Mouse (Mus musculus): ENCODE results near the gene Ino80d.

The Ino80d gene

DNA sequence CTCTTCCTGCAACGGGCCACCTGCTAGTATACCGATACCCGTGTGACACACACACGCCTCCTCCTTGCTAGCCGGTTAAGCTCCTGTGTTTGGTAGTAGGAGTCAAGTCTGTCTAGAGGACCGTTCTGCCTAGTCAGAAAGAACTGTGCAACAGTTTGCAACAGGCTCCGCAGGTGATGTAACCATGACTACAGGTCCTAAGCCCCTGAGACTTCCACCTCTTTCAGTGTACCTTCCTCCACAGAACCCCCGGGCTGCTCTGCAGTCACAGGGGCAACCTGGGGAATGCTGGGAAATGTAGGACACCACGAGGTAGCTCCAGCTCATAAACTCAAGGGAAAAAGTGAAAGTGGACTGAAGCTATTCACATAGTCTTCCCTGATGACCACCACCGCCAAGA is 123.4 kb downstream of the Ino80d start:
- no peak for DNase-seq (ENCODE audit: low spot score in 2 of 2)

DNA sequence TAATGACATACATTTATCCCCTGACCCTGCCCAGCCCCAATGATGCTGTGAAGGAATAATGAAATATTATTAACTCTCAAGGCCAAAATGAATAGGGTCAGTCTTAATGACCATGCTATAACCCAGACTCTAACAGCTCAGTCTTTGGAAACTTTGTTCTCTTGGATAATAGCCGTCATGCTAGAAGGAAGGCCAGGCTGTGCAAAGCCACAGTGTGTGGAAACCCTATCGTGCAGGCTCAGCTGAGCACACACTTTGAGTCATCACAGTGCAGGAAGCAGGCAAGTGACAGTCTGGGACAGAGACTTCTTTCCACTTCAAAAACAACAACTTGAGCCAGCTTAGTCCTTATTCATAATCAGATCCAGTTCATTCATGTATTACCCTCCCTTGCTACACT is 126.9 kb downstream of the Ino80d start:
- DNase-seq (ENCODE audit: low spot score in 2 of 2), result no peak

DNA sequence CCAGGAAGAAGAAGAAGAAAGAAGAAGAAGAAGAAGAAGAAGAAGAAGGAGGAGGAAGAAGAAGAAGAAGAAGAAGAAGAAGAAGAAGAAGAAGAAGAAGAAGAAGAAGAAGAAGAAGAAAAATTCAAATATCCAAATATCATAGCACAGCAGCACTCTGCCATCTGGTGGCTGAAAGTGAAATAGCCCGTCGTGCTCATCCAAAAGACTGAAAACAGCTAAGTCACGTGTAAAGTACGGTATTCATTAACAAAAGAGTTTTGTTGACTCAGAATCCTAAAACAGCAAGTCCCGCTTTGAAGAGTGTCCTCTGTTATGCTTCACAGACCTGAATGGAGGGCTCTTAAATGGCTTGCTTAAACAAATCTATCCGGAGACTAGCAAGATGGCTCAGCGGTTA is 128.2 kb downstream of the Ino80d start:
- DNase-seq (ENCODE audit: low spot score in 2 of 2), result peak in 1 of 2 experiments; percentile 24

DNA sequence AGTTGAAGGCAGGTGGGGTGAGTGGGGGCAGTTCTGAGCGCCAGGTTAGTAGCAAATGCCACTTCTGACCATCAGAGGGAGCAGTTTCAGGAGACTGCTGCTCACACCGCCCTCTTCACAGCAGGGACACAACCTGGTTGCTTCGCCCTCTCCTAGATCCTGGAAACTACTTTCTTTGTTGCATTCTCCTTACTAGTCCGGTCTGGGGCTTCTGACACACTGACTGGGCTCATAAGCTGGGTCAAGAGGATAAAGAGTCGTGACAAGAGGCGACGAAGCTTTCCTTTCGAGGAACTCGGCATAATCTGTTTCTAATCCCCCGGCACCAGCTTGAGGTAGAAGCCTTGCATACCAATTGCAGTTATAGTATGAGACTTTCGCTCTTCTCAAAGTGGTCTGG is 129.9 kb downstream of the Ino80d start:
- peak; percentile 25 to 38 for DNase-seq (ENCODE audit: low spot score in 2 of 2)

DNA sequence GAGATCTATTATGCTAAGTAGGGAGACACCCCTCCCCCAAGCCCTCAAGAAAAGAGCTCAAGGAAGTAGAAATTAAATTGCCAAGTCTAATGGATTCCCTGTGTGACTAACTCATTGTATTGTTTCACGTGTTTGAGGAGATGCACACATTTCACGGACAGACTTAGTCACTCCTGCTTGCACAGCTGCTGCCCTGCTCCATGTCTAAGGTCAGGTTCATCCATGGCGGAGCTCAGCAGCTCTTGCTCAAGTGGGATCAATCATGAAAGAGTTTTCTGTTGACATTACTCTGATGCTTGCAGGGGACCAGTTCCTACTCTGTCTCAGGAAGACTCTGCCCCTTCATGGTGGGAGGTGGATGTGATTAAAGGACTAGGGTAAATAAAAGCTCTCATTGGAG is 137.7 kb downstream of the Ino80d start:
- DNase-seq (ENCODE audit: low spot score in 2 of 2), result no peak

DNA sequence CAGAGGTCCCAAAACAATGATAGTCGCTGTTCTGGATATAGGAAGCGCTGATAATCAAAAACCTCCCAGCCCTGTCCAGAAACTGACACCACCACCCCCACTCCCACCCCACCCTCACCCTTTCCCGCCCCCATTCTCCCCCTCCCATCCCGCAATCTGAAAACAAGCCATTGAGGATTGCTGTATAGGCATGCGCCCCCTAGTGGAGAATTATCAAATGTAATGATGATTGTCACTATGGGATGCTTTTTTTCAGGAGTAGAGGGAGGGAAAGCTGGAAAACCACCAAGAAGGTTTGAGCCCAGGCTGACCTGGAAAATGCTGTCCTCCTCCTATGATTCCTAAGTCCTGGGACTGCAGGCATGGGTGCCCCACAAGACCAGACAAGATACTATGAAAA is 147.6 kb downstream of the Ino80d start:
- DNase-seq (ENCODE audit: low spot score in 2 of 2), result peak in 1 of 2 experiments; percentile 19

DNA sequence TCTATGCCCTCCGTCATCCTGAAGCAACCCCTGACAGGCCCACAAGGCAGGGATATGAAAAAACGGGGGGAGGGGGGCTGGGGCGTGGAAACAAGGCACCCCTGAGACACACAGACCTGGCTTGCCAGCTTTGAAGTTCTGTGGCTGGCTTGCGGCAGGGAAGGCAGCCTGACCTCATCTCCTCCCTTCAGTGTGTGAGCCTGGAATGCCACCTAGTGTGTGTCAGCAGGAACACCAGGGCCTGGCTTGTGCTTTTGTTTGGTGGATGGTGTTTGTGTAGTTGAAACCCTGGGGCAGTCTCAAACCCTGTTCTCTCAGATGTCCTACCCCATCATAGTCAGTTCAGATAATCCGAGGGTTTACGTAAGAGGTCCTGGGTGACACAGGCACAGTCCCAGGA is 150.2 kb downstream of the Ino80d start:
- DNase-seq (ENCODE audit: low spot score in 2 of 2), result peak; percentile 26 to 27

DNA sequence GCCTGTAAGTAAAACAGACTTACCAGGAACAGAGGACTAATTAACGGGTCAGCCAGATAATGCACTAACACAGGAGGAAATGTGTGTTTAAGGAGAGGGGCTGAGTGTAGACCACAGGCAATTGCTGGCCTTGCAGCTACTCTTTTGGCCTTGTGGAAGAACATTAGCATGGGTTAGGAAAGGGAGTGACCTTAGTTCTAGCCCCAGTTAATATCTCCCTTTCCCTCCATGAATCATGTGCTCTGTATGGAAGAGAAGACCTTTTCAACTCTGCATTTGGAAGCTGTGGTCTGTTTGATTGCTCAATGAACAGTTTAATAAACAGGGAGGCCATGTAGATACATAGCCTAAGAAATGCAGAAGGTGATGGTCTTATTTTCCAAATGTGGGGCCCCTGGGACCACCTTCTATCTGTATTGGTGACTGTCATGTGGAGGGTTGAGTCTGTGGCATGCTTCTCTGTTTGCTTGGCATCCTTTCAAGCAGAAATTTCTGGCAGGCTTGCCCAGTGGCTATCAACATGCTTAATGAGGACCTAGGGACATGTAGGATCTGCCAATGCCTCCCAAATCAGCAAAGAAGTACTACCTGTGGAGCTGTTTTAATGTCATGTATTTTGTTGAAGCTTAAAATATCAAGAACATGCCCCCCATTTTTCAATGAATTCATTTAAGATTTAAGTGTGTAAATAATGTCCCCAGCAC is 157.4 kb downstream of the Ino80d start:
- DNase-seq (ENCODE audit: low spot score in 2 of 2), result no peak

DNA sequence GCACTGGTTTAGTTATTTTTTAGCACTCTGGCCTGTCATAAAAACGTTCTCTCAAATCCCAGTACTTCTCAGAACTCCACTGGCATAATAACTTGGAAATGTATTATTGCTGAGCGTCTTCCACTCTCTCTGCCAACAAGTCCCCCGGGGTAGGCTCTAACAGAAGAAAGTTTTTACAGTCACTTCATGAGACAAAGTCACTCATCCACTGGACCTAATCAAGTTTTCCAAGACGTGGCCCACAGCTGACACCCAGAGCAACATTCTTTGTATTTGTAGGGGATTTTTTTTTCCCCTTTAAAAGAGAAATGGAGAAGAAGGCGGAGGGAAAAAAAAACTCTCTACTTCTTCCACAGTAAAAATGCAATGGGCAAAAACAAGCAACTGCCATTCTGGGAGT is 157.9 kb downstream of the Ino80d start:
- DNase-seq (ENCODE audit: low spot score in 2 of 2), result no peak

DNA sequence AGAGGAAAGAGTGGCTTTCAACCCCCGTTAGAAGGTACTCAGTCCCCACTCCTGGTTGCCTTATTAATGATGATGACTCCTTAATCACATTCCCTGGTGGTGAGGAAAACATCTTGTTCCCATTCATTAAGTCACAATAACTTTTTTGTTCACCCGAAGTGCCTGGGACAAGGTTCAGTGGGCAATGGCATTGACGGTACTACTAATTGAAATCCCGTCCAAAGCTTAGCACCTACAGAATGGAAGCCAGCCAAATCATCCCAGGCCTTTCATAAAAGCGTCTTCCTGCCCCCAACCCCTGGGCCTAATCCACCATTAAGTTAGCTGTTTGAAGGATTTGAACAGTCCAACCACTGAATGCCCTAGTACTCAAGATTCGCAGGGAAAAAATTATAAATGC is 159.1 kb downstream of the Ino80d start:
- DNase-seq (ENCODE audit: low spot score in 2 of 2), result no peak

DNA sequence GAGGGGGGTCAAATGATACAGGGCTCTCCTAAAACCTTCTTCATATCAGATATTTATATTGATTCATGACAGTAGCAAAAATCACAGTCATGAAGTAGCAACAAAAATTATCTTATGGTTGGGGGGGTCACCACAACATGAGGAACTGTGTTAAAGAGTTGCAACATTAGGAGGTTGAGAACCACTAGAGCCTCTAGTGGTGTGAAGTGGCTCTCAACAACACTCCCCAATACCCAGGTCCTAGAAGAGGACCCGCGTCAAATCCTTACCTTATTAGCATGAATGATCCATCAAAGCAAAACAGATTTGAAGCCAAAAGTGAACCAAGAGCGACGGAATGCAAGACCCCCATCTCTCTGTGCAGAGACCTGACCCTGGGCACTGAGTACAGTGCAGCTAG is 161.4 kb downstream of the Ino80d start:
- DNase-seq (ENCODE audit: low spot score in 2 of 2), result no peak

DNA sequence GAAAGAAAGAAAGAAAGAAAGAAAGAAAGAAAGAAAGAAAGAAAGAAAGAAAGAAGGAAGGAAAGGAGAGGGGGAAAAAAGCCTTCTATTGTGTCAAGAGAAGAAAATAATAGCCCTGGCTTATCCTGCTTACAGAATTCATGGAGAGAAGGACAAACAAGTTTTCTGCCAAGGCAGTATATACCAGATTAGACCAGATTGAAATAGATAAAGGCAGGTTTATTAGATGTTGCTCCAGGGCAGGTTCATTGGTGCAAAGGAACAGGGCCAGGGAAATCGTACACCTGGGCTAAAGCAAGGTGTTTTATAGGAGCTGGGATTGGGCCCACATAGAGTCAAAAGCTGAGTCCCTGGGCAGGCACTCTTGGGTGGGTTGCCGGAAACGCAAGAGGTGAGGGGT is 162.1 kb downstream of the Ino80d start:
- DNase-seq (ENCODE audit: low spot score in 2 of 2), result no peak

DNA sequence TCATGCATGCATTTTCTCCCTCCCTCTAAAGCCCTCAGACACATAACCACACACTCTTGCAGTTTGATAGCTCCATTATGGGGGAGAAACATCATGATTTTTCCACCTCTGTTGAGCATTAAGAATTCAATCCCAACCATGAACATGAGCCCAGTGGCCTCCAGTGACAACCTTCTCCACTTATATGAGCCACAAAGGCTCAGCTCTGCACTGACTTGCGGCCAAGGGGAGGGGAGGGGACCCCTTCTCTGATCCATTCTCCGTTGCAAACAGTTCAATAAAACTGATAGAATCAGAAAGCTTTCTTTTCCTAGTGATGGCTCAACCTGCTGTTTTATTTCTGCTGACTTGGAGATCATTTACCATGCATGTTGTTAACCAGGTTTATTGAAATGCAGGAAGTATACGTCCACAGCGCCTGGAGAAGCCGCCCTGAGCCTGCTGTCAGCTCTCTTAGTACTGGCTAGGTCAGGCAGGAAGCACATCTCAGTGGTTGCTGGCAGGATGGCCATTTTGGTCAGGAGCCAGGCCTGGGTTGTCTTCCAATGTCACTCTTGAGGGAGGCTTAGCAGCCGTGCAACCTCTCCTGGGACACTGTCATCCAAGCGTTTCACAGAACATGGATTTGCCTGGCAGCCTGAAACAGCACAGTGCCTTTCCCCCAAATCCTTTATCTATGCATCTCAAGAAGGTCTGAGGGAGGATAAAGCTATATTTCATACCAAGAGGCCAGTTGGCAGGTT is 163.2 kb downstream of the Ino80d start:
- peak; percentile 22 to 36 for DNase-seq (ENCODE audit: low spot score in 2 of 2)

DNA sequence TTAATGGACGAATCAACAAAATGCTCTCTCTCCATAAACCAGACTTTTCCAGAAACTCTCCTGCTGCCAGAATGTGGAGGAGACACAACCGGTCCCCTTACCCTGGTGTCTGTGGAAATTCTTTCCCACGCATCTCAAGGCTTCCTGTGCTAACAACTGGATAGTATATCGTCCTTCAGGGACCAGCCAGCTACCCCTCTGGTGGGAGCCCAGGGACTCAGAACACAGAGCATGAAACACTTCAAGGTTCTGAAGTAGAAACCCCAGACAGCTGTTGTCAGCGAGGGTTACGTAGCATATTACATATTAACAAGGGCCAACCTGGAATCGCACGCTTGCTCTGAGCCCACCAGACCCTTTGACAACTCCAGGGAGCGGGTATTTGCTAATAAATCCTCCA is 163.9 kb downstream of the Ino80d start:
- DNase-seq (ENCODE audit: low spot score in 2 of 2), result no peak

DNA sequence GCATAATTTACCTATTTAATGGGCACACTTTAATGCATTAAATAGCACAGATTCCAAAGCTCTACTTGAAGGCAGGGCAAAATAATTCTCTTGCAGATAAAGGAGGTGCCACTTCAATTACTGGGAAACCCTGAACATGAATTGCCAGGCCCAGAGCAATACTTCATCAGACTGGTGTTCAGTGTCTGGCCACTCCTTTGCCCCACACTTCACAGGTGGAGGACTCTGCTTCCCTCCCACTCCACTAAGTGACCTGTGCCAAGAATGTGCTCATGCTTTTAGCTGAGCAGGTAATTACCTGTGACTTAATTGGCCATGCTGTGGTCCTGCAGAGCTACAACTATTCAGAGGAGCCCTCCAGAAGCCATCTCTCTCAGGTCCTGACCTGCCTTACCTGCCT is 166.7 kb downstream of the Ino80d start:
- no peak for DNase-seq (ENCODE audit: low spot score in 2 of 2)

DNA sequence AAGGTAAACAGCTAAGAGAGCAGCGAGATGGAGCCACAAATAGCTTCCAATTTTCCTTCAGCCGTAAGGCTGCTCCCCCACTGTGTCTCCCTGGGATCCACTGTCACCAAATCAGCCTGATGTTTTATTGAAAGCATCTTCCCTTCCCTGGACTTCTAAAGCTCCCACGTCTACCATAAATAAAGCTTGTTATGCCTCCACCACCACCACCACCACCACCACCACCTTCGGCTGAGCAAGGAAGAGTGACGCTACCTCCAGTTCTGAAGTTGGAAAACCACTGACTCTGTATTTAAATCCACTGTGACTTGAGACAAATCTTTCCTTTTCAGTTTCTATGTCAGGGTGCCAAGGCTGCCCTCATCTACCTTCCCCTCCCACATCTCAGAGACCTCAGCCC is 167.5 kb downstream of the Ino80d start:
- no peak for DNase-seq (ENCODE audit: low spot score in 2 of 2)

DNA sequence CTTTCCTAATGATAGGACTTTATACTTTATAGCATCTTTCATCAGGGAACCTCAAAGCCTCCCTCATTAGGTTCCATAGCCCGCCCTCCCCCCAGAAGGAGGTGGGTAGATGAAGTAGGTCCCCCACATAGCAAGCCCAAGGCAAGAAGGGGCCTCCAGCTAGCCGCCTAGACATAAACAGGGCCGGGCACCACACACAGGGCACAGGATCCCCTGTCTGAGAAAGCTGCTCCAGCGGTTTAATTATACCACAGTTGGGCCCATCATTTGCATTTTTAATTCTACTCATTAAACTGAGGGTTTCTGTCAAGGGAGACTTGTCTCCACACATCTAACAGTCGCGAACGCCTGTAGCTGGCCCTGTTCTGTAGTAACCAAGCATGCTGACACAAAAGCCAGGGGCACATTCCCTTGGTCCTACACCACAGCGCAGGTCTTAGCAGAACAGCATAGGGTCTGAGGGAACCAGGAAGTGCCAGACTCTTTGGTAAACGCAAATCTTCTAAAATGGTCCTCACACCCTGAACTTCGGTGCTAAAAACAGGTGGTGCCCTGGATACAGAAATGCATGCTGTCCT is 179.6 kb downstream of the Ino80d start:
- no peak for DNase-seq (ENCODE audit: low spot score in 2 of 2)

DNA sequence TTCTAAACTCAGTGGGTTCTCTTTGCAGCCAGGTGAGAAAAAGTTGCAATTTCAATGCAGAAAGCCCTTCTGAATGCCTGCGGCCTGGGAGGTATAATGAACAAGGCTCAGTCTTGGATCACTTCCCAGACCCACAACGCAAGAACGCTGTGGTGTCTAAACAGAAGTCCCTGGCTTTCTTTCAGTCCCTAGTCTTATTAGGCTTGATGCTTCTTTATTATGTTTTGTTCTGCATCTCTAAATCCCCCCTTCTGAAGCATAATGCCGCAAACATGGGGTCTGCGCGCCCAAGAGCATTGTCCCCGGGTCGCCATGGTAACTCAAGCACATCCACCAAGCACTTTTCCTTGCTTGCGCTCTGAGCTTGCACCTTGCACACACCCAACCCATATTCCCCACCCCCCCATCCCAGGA is 180.4 kb downstream of the Ino80d start:
- DNase-seq (ENCODE audit: low spot score in 2 of 2), result no peak

DNA sequence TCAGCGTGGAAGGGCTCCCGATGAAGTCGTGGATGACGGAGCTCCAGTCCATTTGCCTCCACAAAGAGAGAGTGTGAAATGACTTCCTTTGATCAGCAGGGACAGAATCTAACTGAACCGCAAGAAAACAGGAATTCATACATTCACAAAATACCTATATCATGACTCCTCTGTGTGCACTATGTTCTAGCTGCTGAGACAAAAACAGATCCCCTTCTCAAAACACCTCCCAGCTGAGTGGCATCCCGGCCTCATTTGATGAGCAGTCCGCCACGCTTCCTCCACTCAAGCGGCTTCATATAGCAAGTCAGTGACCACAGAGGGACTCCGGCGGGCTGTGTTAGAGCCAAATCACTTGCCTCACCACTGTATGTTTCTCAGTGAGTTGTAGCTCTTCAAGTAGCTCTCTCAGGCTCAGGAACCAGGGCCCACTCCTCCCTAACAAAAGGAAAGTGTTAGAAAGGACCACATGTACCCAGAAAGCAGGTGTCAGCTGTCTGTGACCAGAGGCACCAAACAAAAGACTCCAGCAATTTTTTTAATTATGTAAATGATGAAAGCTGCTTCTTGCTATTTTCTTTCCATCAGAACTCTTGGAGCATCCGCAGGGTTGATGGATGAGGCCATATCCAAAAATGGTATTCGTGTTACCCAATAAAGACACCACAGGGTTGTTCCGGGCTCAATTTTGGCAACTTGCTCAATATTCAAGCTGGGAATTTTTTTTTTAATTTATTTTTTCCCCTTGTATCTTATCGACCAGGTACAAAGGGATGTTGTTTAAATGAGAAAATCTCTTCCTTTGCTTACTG is 181.0 kb downstream of the Ino80d start:
- no peak for DNase-seq (ENCODE audit: low spot score in 2 of 2)

DNA sequence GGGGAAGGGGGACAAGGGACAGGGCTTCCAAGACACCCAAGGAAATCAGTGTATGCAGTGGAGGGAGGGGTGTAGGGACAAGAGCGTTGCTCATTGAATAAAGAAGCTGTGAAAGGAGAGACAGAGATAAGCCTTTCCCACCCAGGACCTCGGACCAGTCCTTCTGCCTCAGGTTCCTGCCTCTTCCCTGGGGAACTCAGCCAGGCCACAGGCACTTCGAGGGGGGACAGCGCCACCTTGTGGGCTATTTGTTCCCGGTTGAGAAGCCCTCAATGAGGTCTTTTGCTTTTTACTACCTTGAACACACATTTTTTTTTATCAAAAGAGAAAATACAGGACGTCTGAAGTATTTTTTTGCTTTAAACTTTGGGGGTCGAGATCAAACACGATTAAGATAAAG is 185.0 kb downstream of the Ino80d start:
- DNase-seq (ENCODE audit: low spot score in 2 of 2), result peak; percentile 3 to 44

DNA sequence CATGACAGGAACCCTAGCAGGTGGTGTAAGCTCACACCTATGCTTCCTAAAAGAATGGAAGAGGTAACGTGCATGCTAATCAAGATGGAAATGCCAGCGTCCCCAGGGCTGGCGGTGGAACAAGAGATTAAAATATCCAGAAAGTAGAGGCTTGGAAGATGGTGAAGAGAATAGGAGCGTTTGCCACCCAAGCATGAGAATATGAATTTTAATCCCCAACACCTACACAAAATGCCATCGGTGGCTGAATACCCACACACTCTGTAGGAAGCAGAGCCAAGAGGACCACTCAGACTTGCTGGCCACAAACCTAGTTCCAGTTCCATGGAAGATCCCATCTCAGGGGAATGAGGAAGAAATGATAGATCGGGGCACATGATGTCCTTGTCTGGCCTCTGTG is 195.2 kb downstream of the Ino80d start:
- no peak for DNase-seq (ENCODE audit: low spot score in 2 of 2)

DNA sequence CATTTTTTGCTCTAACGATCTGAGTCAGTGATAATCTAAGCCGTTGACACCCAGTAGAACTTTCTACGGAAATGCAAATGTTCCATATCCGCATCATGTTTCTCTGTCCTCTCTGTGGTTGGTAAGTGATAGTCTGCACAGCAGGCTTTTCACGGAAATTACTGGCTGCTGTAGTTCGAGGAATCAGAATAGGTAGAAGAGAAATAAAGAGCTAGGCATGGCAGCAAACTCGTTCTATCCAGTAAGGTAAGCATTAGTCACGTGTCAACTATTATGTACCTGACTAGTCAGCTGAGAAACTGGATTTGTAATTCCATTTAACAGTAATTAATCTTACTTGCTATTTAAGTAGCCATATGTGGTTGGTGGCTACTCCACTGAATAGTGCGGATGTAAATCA is 197.9 kb downstream of the Ino80d start:
- DNase-seq (ENCODE audit: low spot score in 2 of 2), result no peak

Measured in heart, adult 9 months (tissue).